16 mouse cellular contexts compared by ENCODE assay signal in genomic region chr8:36010446-36011217, GRCm38 (mm10).
DNase-seq lines count a peak whose midpoint lies in the region; ATAC-seq lines count a peak whose summit lies in the region.
"Had no signal": no experiment of that assay in that cellular context is flagged by ENCODE, and none has a peak within 500 bp of the region (broad histone marks: within the 10 kb centered on the region; RNA-seq: fewer than 3 reads in every experiment).

No protein-coding gene starts in this region.

- DNase-seq in heart, adult 11 months, result peak; percentile 84
- no peak for DNase-seq in heart, postnatal 4 days
- DNase-seq in retina, postnatal 1 day, result peak; percentile 36
- DNase-seq in retina, embryonic 14.5 days (ENCODE audit: low spot score), result no peak
- peak; percentile 20 to 46 for DNase-seq in thymus, adult 18-20 months
- DNase-seq in adrenal gland, adult 2 months, result no peak
- no peak for DNase-seq in liver, embryonic 11.5 days (ENCODE audit: low spot score)
- DNase-seq: cerebellum, adult 11 months; kidney, postnatal 10 days; lung, adult 18-20 months; spleen, adult 18-20 months had no signal

- no peak for ATAC-seq in erythroblast, adult 5-6 weeks (replicated peaks; ENCODE audit: low FRiP score, poor library complexity, severe bottlenecking)
- no peak for ATAC-seq in liver, embryonic 11.5 days (replicated peaks; ENCODE audit: low FRiP score)
- ATAC-seq: hindbrain, postnatal 0 days had no signal

- H3K27me3 ChIP-seq in liver, embryonic 11.5 days (replicated peaks; ENCODE audit: control insufficient read depth, insufficient read depth, low read length), result no peaks in the 10 kb centered on the region
- H3K27me3 ChIP-seq: limb, embryonic 15.5 days; neural tube, embryonic 15.5 days had no signal

- H3K36me3 ChIP-seq in liver, embryonic 11.5 days (ENCODE audit: control insufficient read depth, insufficient read depth, low read length), result no peaks in the 10 kb centered on the region
- H3K36me3 ChIP-seq: limb, embryonic 15.5 days; neural tube, embryonic 15.5 days had no signal

- no peaks in the 10 kb centered on the region for H3K9me3 ChIP-seq in liver, embryonic 11.5 days (ENCODE audit: control insufficient read depth, low read length)
- H3K9me3 ChIP-seq: limb, embryonic 15.5 days; neural tube, embryonic 15.5 days had no signal

- H3K4me2 ChIP-seq in liver, embryonic 11.5 days, result no peak overlapping the region
- H3K4me2 ChIP-seq: limb, embryonic 15.5 days; neural tube, embryonic 15.5 days had no signal

- H3K27ac ChIP-seq in liver, embryonic 11.5 days (ENCODE audit: low read depth, low read length), result no peak overlapping the region
- H3K27ac ChIP-seq: hindbrain, postnatal 0 days; limb, embryonic 15.5 days; neural tube, embryonic 15.5 days; stomach, postnatal 0 days had no signal

- no peak overlapping the region for H3K4me3 ChIP-seq in liver, embryonic 11.5 days (ENCODE audit: low read depth, low read length)
- H3K4me3 ChIP-seq: limb, embryonic 15.5 days; neural tube, embryonic 15.5 days had no signal

- WGBS in liver, embryonic 11.5 days, result 60% methylated on average over 11 of the region's 11 CpGs

- H3K9ac ChIP-seq in liver, embryonic 11.5 days (ENCODE audit: low read depth, low read length), result no peak overlapping the region
- H3K9ac ChIP-seq: limb, embryonic 15.5 days; neural tube, embryonic 15.5 days had no signal

- H3K4me1 ChIP-seq in liver, embryonic 11.5 days (replicated peaks; ENCODE audit: control insufficient read depth, insufficient read depth, low read length), result no peaks in the 10 kb centered on the region

Comparison
In these comparisons a context has a peak if more than half of its experiments do, and no peak if none do; other contexts are left out.
1. DNase-seq: peak in heart, adult 11 months (single experiment), retina, postnatal 1 day (single experiment) and thymus, adult 18-20 months (2 of 2); none in heart, postnatal 4 days (single experiment), retina, embryonic 14.5 days (single experiment), adrenal gland, adult 2 months (single experiment) and liver, embryonic 11.5 days (single experiment).